Mouse (Mus musculus) frontal cortex, adult 2 months (tissue): ENCODE results near the gene Paqr5. TPM values are rescaled to one million over a fixed set of nuclear protein-coding genes. Genes with fewer than 3 reads are reported as not detected.

ENCODE experiments used
- DNase-seq, 2 experiments: peaks; one replicate each; pipeline ENCODE4 v3.0.0; 2022; ENCODE audit warnings: low spot score in 1 of 2; ENCODE audit errors: extremely low spot score in 1 of 2
- polyA plus RNA-seq: library from polyadenylated mRNA; depleted of rRNA; stranded (reverse); fragments of >200 nt; gene quantifications from 2 replicates; pipeline ENCODE4 v1.2.3, GENCODE M21; 2012; rRNA removed

The Paqr5 gene
- polyA plus RNA-seq, 1 experiment, result 6.4 TPM

DNA sequence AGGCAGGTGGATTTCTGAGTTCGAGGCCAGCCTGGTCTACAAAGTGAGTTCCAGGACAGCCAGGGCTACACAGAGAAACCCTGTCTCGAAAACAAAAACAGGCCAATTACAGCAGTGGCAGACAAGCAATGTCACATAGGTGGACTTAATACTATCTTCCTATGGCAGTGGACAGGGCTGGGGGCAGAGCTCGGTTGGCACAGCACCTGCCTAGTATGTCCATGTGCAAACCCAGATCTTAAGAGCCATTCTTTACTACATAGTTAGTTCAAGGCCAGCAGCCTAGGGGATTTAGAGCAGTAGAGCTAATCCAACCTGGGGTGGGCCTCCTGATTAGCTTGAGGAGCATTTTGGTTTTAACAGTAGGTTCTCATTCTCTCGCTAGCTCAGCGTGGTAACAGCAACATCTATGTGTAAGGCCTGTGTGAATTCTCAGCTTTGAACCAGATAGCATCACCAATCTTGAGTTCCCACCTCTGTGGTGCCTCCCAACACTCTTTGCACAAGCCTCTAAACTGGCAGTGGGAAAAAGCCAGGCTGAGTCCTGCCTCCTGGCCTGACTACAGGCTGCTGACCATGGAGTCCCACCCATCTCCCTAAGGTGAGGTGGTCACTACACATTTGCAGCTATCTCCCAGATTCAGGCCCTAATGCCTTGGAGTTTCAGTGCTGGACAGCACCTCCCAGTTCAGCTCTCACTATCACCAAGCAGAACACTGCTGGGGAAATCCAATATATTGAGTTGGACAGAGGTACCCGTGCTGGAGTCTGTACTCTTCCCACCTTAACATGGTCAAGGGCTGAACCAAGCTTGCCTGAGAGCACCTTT lies 115.1 kb downstream of the Paqr5 start:
- no peak for DNase-seq

DNA sequence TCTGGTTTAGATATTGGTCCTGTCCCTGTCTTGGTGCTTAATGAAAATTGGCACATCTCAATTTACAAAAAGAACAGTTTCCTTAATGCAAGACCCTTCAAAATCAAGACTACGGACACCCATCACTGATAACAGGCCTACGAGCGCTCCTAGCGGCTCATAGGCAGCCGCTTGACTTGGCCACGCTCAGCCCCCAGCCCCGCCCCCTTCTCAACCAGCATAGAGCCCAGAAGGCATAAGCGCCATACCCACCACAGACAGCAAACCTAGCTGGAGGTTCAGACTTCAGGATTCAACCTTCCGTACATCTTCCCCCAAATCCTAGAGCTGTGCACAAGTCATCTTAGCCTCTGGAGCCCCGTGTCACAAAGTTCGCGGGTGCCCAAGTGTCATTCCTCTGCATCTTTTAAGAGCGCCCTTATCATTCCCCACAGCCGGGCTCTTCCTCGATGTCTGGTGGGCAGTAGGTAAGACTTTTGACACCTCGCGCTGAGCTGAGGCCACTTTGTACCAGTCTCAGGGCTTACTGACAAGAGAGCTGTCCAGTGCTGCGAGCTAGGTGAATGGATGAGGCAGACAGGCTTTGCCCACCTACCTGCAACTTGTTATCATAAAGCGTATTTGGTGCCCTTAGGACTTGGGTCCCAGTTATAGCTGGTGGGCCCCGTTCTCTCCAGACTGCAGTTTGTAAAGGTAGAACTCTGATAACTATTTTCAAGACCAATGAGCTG lies 116.0 kb downstream of the Paqr5 start:
- DNase-seq, result no peak

DNA sequence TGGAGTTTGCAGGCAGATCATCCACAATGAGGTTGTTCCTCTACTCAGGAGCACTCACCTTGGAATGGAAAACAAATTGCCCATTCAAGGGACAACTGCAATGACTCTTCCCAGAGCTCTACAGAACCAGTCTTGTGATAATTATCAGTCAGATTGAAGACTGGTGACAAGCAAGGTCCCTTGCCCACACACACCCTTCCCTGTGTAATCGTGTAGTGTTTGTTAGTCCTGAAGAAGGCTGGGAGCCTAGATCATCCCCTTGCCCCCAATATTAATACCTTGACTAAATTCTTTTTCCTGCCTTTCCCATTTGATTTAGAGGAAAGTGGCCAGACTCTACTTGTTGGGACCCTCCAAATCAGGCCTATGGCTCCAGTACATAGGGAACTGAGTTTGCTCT lies 117.0 kb downstream of the Paqr5 start:
- no peak for DNase-seq

DNA sequence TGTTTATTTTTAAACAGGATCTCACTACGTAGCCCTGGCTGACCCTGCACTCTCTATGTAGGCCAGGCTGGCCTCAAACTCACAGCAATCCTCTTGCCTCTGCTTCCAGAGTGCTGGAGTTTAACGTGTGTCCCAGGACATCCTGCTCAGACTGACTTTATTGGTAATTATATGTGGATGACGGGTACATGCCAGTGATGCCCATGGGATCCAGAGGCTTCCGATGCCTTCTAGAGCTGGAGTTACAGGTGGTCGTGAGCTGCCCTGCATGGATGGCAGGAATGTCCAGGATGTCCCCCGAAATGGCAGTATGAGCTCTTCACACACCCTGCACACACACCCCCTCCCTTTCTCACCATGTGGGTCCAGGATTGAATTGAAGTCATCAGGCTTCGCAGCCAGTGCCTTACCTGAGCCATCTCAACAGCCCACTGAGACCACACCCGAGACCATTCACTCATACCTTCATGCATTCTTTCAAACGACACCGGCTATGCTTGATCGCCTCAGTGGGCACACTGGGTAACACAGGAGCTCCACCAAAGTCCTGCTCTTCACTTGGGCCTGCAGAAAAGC lies 117.7 kb downstream of the Paqr5 start:
- no peak for DNase-seq

DNA sequence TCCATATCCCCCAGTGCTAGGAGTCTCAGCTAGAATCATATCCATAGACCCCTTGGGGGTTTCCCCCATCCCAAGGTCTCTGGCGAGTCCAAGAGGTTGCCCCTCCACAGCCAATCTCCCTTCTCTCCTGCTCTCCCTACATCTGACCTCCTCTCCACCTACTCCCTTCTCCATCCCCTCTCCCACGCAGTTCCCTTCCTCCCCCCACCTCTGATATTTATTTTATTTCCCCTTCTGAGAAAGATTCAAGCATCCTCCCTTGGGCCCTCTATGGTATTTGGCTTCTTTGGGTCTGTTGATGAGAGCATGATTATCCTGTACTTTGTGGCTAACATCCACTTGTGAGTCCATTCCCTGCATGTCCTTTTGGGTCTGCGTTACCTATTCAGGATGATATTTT lies 118.3 kb downstream of the Paqr5 start:
- DNase-seq, result no peak

DNA sequence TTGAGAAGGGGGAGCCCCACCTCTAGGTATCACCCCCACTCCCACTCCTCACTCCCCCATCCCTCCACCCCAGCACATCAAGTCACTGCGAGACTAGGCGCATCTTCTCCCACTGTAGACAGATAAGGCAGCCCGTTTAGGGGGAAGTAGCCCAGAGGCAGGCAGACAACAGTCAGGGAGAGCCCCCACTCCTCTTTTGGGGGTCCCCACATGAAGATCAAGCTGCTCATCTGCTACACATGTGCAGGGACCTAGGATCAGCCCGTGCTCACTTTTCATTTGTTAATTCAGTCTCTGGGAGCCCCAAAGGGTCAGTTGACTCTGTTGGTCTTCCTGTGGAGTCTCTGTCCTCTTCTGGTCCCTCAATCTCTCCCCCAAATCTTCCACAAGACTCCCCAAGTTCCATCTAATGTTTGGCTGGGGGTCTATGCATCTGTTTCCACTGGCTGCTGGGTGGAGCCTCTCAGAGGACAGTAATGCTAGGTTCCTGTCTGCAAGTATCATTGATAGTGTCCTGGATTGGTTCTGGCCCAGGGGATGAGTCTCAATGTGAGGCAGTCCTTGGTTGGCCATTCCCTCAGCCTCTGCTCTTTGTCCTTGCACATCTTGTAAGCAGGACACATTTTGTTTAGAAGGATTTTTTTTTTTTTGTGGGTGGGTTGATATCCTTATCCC lies 118.9 kb downstream of the Paqr5 start:
- DNase-seq, result no peak

DNA sequence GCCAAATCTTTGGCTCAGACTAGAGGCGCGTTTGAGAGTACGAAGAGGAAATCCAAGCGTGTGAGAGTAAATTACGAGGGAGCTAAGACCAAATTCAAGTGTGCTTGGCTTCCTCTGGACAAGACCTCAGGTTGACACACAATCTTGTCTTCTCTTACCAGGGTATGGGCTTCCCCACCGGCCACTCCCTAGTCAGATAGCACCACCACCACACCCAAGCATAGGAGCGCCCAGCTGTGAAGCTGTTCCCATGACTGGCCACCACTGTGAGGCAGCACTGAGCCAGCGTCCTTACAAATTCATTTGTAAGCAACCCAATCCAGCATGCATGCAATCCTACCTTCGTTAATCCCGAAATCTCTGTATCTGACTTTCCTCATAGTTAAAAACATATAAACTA lies 119.7 kb downstream of the Paqr5 start:
- peak in 1 of 2 experiments; percentile 37 for DNase-seq

DNA sequence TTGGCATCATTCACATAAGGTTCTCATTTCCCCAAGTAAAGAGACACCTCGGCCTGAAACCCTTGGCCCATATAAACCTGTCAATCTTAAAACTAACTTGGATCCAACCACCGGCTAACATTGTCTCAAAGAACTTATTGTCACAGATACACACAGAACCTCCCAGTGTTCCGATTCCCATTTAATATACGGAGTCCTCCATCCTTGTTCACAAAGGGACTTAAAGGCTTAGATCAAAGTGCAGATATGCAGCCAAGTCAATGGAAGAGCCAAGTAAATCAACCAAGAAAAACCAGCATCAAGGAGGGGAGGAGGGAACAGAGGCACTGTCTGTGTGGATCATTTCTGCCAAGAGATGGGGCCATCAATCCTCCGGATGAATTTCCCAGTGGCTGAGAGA lies 121.1 kb downstream of the Paqr5 start:
- no peak for DNase-seq

DNA sequence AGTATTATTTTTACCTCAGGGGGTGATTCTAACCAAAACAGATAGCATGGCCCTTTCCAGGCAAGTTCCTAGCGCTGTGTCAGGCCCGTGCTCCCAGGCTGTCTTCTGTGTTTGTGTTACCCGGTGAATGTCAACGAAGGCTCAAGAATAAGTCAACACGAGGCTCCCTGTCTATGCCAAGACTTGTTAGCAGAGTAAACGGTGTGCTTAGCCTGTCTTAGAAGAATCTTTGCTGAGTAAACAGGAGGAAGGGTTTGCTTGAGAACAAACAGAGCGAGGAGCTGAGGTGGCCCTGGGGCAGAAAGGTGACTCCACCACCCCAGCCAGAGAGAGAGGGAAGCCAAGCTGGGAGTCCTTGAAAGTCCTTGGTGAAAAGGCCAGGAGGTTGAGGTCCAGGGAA lies 122.5 kb downstream of the Paqr5 start:
- DNase-seq, result no peak

Other genes with a start within 250 kb of the Paqr5 start
- 3,748 and 3,865 TPM in 2 replicates for gene Rplp1, start 112.3 kb downstream of the Paqr5 start, polyA plus RNA-seq
- gene Kif23, start 80.1 kb downstream of the Paqr5 start, polyA plus RNA-seq, result 2.5 and 2.9 TPM in 2 replicates
- 15.2 and 15.7 TPM in 2 replicates for gene Glce, start 95.8 kb upstream of the Paqr5 start, polyA plus RNA-seq